Mouse (Mus musculus) olfactory bulb, adult 2 months (tissue): ENCODE results near the gene Olfr1375.

Experiments used
- CTCF ChIP-seq: fragments of 200-500 bp; IDR thresholded peaks from 2 replicates; pipeline ENCODE4 v1.5.1; 2012; ENCODE audit warnings: low read depth, mild to moderate bottlenecking, low read length, moderate library complexity; ENCODE audit not compliant: insufficient read depth
- POLR2A ChIP-seq: fragments of 200-500 bp; IDR thresholded peaks from 2 replicates; pipeline ENCODE4 v1.6.1; 2012; ENCODE audit warnings: mild to moderate bottlenecking, low read depth, low read length, moderate library complexity; ENCODE audit not compliant: insufficient read depth

- TF ChIP-seq CTCF (no peak), POLR2A (no peak)
Measured at GRCm38 (mm10) chr11:51011821-51012220, 36.1 kb upstream of the Olfr1375 start.
